Mouse (Mus musculus) spleen, adult 18-20 months (tissue): Measurements from ENCODE around the gene Slc9a9.
A peak's percentile ranks its signal among the peaks of the same experiment; 100 is the strongest.

Experiments
- DNase-seq, 2 experiments: peaks; one replicate each; pipeline ENCODE4 v3.0.0; 2022; ENCODE audit warnings: mixed read lengths in 2 of 2

Slc9a9 gene

GRCm38 (mm10) chr9:94840398-94840797 lies 170.7 kb downstream of the Slc9a9 start:
- DNase-seq = no peak

DNA sequence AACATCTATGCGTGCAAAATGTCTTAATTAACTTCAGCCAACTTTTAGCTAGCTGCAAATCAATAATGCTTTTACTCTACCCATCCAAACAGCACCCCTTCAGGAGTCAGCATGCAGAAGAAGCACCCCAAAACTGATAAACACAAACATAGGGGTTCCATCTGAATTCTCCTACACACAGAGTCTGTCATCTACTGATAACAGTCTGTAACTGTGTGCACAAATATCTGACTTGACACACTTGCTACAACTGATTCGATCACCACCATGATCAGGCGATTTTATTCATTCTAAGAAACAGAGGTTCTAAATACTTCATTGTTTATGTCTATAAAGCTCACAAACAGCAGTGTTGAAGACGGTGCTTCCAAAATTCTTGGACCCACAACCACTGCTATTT lies 171.3 kb downstream of the Slc9a9 start:
- DNase-seq = no peak

GRCm38 (mm10) chr9:94844176-94844575 lies 174.5 kb downstream of the Slc9a9 start:
- DNase-seq = no peak

DNA sequence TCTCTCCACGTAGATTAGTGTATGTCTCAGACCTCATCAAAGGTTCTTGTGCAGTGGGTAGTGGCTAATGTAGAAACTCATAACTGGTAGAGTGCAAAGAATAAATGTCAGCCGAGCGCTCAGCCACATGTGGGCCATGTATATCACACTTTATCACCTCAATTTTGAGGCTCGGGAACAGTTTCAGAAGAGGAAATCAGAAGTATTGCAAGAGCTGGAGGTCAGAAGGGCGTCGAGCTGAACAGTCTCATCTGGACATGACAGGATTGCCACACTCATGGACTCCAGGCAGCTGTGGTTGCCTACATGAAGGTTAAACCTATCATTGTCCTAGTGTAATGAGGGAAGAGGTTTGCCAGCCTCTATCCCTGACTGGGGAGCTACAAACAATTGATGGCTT lies 177.9 kb downstream of the Slc9a9 start:
- no peak for DNase-seq

GRCm38 (mm10) chr9:94851550-94851949 lies 181.8 kb downstream of the Slc9a9 start:
- no peak for DNase-seq

DNA sequence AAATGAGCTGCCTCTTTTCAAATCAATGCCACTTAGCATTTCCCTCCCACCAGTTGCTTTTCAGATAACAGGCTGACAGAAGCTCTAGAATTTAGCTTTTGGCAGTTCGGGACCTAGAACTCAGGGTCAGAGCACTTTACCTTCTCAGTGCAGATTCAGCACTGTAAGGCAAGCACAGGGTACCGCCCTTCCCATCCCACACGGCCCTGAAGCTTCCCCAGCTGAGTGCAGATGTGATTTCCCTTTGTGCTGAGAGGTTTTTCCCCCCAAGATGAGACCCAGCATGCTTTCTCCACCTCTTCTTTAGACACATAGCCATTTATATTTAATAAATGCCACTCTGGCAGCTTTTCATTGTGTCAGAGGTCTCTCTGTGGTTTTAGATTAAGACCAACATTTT lies 186.4 kb downstream of the Slc9a9 start:
- no peak for DNase-seq

DNA sequence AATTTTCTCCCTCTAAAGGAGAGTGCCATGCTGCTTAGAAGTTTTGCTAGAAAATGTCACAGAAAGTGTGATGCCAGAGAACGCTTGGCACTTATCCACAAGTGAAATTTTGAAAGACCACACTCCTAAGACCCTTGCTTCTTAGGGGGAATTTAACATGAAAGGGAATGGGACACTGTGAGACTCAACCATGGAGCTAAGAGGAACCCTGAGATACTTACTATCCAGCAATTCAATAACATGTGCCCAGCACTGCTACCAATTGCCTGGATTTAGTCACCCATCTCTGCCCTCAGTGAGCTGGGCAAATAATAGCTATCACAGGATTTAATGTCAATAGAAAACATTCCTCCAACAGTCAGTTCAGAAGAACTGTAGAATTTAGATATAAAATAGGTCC lies 198.8 kb downstream of the Slc9a9 start:
- no peak for DNase-seq

DNA sequence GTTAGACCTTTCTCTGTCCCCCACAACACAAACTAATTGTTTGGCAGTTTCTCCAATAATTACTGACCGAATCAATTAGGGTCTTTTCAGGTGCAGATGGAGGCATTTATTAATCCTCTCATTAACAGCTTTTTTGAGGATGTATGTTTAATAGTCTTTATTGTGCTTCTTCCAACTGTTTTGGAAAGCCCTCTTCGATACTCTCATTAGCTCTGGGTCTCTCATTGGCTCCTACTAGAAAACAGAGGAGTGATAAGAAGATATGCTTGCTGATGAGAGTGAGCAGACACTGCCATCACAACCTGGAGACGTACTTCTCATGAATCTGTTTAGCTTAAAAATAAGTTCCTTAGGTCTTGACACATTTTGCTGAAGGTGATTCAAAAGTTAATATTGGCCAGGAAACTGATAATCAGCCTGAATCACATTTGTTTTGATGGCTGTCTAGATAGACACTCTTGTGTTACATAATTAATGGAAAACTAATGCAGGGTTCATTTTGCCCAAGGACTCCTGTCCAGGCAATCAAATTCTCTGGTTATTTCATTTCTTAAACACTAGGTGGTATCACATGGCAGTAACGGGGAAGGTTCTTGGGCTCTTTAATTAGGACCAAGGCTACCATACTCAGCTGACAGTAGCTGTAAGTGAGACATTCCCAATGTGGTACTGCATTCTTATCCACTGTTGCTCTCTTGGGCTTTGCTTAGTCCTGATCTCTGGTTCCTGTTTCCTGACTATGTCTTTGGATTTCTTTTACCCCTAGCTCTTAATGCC lies 199.5 kb downstream of the Slc9a9 start:
- no peak for DNase-seq

GRCm38 (mm10) chr9:94882517-94882916 lies 212.8 kb downstream of the Slc9a9 start:
- no peak for DNase-seq

GRCm38 (mm10) chr9:94883435-94883834 lies 213.7 kb downstream of the Slc9a9 start:
- peak in 1 of 2 experiments; percentile 4 for DNase-seq

DNA sequence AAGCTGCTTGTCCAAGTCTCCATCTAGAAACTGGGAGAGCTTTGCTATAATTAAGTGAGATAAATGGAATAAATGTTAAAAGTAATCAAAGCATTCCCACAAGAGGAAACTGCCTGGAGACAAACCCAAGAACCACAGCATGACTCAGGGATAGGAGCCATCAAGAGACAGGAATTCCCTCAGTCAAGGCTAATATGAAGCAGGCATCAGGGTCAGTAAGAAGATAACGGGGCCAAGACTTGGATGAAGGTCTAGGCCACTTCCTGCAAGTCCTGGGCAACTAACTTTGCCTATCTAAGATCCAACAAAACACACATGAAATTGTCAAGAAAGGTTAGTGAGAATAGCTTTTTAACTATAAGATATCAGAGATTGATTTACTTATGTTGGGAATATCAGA lies 215.4 kb downstream of the Slc9a9 start:
- no peak for DNase-seq

DNA sequence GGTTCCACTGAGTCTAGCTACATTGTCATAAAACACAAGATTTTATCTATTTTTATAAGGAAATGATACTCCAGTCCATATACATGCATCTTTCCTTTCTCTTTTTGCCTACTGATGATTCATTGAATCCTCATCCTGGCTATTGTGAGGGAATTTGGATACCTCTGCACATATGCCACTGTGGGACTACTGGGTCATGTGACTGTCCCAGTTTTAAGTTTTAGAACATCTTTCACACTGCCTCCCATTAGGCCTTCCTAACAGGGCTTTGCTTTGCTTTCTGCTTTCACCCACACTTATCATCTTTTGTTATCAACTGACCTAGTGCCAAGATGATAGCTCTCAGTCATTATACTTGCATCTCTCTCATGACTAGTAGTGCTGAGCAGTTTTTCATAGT lies 219.9 kb downstream of the Slc9a9 start:
- no peak for DNase-seq

DNA sequence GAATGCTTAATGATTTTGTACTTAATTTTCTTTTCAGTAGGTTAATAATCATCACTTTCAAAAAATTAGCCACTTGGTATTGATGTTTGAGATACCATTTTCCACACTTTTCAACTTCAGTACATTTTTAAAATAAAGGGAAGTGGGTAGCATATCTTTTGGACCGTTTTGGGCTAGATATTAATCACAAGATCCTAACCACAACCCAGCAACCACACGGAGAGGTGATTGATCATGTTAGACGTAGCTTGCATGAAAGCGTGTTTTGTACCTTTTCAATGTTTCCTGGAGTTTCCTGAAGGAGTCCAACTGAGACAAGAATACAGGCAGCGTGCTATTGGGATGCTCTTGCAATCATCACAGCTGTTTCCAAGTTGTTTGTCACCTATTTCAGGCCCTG lies 226.2 kb downstream of the Slc9a9 start:
- DNase-seq = no peak

DNA sequence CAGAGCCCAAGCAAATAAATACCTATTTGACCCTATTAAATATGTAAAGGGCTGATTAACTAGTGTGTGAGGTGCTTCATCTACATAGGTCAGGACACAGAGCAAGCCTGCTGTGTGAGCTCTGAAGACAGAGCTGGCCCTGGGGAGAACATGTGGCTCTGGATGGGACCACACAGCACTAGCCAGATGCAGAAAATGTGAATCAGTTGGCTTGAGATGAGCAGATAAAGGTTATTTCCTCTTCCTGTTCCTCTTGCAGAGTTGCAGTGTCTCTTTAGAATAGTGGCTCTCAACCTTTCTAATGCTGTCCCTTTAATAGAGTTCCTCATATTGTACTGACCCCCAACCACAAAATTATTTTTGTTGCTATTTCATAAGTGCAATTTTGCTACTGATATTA lies 234.5 kb downstream of the Slc9a9 start:
- DNase-seq = no peak

DNA sequence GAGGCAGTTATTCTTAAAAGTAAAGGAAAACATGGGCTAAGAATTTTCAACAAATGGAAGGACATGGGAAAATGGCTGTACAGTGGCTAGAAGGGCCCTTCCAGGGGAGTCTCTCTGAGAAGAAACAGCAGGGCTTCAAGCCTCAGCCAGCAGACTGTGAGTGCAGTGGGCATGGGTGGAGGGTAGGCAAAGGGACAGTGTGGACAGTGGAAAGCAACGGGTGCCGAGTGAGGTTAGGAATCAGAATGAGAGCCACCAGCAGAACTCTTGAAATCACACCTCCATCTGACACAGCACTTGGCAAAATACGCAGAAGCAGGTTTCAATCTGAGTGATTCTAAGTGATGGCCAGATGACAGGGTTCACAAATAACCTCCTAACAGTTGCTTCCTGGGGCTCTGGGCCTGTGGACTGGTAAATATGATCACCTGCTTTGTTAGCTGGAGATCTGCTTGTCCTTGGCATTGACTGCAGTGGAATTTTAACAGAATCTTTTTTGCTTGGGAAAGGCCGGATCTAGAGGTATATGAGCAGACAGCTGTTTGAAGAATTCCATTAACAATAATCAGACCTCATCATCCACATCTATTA lies 237.4 kb downstream of the Slc9a9 start:
- DNase-seq = no peak

DNA sequence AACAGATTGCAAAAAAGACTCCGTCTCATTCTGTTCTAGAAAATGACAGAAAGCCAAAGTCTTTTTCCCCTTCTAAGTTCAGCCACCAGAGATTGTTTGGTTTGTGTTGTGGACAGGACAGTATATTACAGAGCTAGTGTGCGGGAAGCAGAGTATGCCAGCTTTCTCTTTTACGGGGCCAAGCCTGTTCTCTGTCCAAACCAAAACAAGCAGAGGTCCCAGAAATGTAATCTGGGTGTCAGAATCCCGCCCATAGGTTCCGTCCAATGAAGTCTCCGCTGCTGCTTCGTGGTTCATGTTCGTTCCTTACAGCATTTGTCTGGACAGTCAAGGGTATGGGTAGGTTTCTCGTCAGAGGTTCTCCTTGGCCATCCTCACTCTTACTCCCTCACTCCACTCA lies 242.4 kb downstream of the Slc9a9 start:
- no peak for DNase-seq

DNA sequence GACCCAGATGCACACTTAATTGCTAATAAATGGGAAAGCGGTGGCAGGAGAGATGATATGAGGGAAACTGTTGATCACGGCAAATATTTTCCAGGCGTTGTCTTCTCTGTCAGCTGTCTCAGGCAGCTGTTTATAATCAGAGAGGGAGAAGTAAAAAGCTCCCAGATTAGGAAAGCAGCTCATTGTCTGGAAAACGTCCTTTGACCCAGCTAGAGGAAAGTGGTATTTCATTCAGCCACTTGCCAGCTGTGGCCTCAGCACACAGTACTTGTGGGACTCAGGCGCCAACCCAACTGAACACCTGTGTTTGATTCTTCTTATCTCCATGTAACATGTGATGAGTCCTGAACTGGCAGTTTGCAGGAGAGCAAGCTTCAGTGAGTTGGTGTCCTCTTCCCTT lies 252.4 kb downstream of the Slc9a9 start:
- DNase-seq = no peak

DNA sequence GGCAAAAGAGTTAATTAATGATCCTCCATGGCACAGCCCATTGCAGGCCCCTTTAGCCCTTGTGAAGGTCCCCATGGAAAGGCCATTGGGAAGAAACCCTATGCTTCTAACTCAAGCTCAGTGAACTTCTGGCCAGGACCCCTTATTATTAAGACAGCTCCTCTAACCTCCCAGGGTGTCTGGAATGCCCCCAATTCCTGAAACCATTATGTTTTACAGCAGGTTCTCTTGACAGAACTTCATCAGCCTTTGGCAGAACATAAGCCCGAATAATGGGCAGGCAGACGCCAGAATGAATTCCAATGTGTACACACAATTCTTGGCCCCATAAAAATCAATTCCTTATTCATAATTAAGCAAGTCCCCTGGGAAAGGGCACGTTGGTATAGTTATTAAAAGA lies 256.1 kb downstream of the Slc9a9 start:
- no peak for DNase-seq

DNA sequence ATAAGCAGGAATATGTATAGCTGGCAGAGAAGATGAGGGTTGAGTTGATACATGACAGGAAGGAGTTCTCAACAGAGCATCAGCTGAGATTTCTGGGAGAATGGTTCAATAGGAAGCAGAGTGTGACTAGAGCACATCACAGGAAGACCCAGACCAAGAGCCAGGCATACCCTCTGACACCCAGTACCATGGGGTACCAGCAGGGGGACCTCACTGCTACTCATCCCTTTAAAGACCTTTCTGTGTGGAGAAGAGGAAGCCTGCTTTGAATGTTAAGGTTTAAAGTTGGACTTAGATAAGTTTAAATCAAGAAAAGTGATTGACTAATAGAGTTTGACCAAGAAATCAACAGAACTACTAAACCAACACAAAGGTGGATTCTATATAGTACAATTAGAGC lies 257.4 kb downstream of the Slc9a9 start:
- peak in 1 of 2 experiments; percentile 10 for DNase-seq

GRCm38 (mm10) chr9:94945569-94946135 lies 275.9 kb downstream of the Slc9a9 start:
- no peak for DNase-seq

DNA sequence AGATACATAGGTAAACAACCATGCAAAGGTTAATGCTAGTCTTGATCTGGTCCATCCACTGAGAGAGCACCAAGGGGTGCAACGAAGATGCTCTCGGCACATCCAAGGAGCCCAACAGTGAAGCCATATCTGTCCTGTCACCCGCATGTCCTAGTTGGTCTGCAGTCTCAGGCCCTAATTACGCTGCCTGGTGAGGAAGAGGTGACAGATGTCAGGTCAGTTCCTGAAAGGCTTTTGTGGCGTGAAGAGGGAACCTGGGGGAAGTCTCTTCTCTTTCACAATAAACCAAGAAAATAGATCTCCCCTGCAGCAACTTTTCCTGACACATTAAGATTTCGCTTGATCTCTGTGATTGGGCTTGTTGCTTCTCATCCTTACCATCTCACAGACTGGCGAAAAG lies 277.5 kb downstream of the Slc9a9 start:
- DNase-seq = no peak

- DNase-seq = no peak
Observed at GRCm38 (mm10) chr9:94950676-94951075, 281.0 kb downstream of the Slc9a9 start.

DNA sequence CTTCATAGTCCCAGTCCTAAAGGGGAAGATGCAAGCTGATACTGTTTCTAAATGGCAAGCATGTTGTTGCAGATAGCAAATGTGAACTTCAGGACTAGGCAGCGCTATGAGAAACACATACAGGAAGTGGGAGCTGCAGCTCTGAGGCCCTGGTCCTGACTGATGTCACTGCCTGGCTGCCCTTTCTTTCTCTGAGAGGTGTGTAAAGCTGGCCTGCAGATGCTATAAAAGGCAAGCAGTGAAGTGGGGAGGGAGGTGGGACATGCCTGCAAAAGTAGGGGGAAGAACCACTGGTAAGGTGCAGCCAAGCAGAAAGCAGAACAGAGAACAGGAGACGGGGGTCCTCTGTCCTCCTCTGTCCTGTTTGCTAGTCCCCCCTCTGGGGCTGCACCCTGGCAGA lies 285.9 kb downstream of the Slc9a9 start:
- no peak for DNase-seq

GRCm38 (mm10) chr9:94958382-94958781 lies 288.7 kb downstream of the Slc9a9 start:
- no peak for DNase-seq
